Mouse (Mus musculus) myocyte (in vitro differentiated cells): ENCODE results near the gene Vdac2.

Experiments used
- E2F4 ChIP-seq: IDR thresholded peaks from one replicate; pipeline ENCODE4 v1.6.1; 2011; ENCODE audit warnings: mild to moderate bottlenecking, control low read depth, moderate library complexity; ENCODE audit not compliant: insufficient read depth
- POLR2A ChIP-seq: IDR thresholded peaks from one replicate; pipeline ENCODE4 v1.6.1; 2011; ENCODE audit warnings: low read depth, mild to moderate bottlenecking, control low read depth, moderate library complexity; ENCODE audit not compliant: insufficient read length

GRCm38 (mm10) chr14:21841819-21842592 is 17.0 kb downstream of the Vdac2 start:
- TF ChIP-seq POLR2A (no peak), E2F4 (no peak)
